Mouse (Mus musculus) limb, embryonic 13.5 days (tissue): ENCODE data around the gene Nit2. TPM values are rescaled to one million over a fixed set of nuclear protein-coding genes. Genes with fewer than 3 reads are reported as not detected.

Experiments
- ATAC-seq: fragments of 200-750 bp; cut with Nextera tagmentation; 2 replicates; pipeline ENCODE4 v1.8.0; 2017; ENCODE audit warnings: low read depth, moderate number of reproducible peaks, moderate TSS enrichment; ENCODE audit not compliant: low FRiP score
- H3K27ac ChIP-seq: fragments of 300-500 bp; sonication (generic); 2 replicates; pipeline ENCODE4 v1.5.1; 2015; ENCODE audit warnings: inconsistent platforms, mild to moderate bottlenecking, moderate library complexity
- H3K27me3 ChIP-seq: fragments of 300-500 bp; sonication (generic); 2 replicates; pipeline ENCODE4 v1.6.1; 2015; ENCODE audit warnings: mild to moderate bottlenecking, inconsistent platforms
- H3K36me3 ChIP-seq: fragments of 300-500 bp; sonication (generic); 2 replicates; pipeline ENCODE4 v1.6.1; 2015; ENCODE audit warnings: inconsistent platforms, mild to moderate bottlenecking, moderate library complexity
- H3K4me1 ChIP-seq: fragments of 300-500 bp; sonication (generic); 2 replicates; pipeline ENCODE4 v1.6.1; 2015; ENCODE audit warnings: inconsistent platforms
- H3K4me2 ChIP-seq: fragments of 300-500 bp; sonication (generic); replicated peaks from 2 replicates; pipeline ENCODE4 v1.6.1; 2015; ENCODE audit warnings: inconsistent platforms, mild to moderate bottlenecking, moderate library complexity
- H3K4me3 ChIP-seq: fragments of 300-500 bp; sonication (generic); 2 replicates; pipeline ENCODE4 v1.5.1; 2015; ENCODE audit warnings: moderate library complexity, mild to moderate bottlenecking, inconsistent platforms
- H3K9ac ChIP-seq: fragments of 300-500 bp; sonication (generic); 2 replicates; pipeline ENCODE4 v1.6.1; 2015; ENCODE audit warnings: mild to moderate bottlenecking, inconsistent platforms
- H3K9me3 ChIP-seq: fragments of 300-500 bp; sonication (generic); 2 replicates; pipeline ENCODE4 v1.6.1; 2016; ENCODE audit warnings: inconsistent platforms
- WGBS: fragments of 180-500 bp; shearing (Covaris S2); methylation state at CpG from one replicate; pipeline ENCODE4 v1.1.7; 2015; 5-methylcytosine and 5-hydroxymethylcytosine counted together
- polyA plus RNA-seq: library from polyadenylated mRNA; unstranded; fragments of >200 nt; fragmentation: Nextera tagmentation; extraction: Ambion mirVana; gene quantifications from 2 replicates; pipeline ENCODE4 v1.2.1, GENCODE M21; 2015

The Nit2 gene
- 93.8 and 101 TPM in 2 replicates for polyA plus RNA-seq

- peak; percentile 98 for ATAC-seq
- H3K4me3 ChIP-seq = peak within 1 kb of the TSS; percentile 76
- no peaks in the 10 kb centered on the region for H3K27me3 ChIP-seq
- H3K4me2 ChIP-seq = peak within 1 kb of the TSS; percentile 71
- peak within 1 kb of the TSS; percentile 91 for H3K9ac ChIP-seq
- peaks cover 19% of the 10 kb centered on the region for H3K4me1 ChIP-seq
- peak within 1 kb of the TSS; percentile 88 for H3K27ac ChIP-seq
- no peaks in the 10 kb centered on the region for H3K9me3 ChIP-seq
- peaks cover 44% of the 10 kb centered on the region for H3K36me3 ChIP-seq
- WGBS = under 1% methylated on average over 58 of the region's 58 CpGs
These were observed at the start of gene Nit2 for GRCm38 (mm10) chr16:57166611-57167513. Gene Nit2, minus strand, starts transcription at chr16:57167341.

- ATAC-seq = no peak
These were observed 48.8 kb upstream of the Nit2 start for GRCm38 (mm10) chr16:57215957-57216356.

GRCm38 (mm10) chr16:57211037-57211436, 43.9 kb upstream of the Nit2 start:
- Histone ChIP-seq H3K4me3 (no peak overlapping the region), H3K27me3 (no peaks in the 10 kb centered on the region), H3K4me2 (no peak overlapping the region), H3K4me1 (no peaks in the 10 kb centered on the region), H3K27ac (no peak overlapping the region; the same call in 1 of the 2 replicates), H3K9ac (no peak overlapping the region), H3K36me3 (peaks cover 49% of the 10 kb centered on the region), H3K9me3 (no peaks in the 10 kb centered on the region)
- WGBS = 97% methylated on average over 2 of the region's 2 CpGs
- no peak for ATAC-seq

More at GRCm38 (mm10) chr16:57215957-57216356, 48.8 kb upstream of the Nit2 start:
- Histone ChIP-seq H3K9ac (no peak overlapping the region), H3K4me1 (no peaks in the 10 kb centered on the region), H3K36me3 (peaks cover 52% of the 10 kb centered on the region), H3K27ac (no peak overlapping the region), H3K4me3 (no peak overlapping the region), H3K27me3 (no peaks in the 10 kb centered on the region), H3K4me2 (no peak overlapping the region), H3K9me3 (no peaks in the 10 kb centered on the region)

- Histone ChIP-seq H3K9ac (no peak overlapping the region), H3K27me3 (no peaks in the 10 kb centered on the region), H3K4me2 (no peak overlapping the region), H3K4me1 (no peaks in the 10 kb centered on the region), H3K9me3 (no peaks in the 10 kb centered on the region), H3K4me3 (no peak overlapping the region), H3K36me3 (peaks cover 42% of the 10 kb centered on the region), H3K27ac (no peak overlapping the region)
- WGBS = 82% methylated on average over 2 of the region's 2 CpGs
- no peak for ATAC-seq
These were observed 41.2 kb upstream of the Nit2 start for GRCm38 (mm10) chr16:57208342-57208741.

GRCm38 (mm10) chr16:57197281-57197680, 30.1 kb upstream of the Nit2 start:
- Histone ChIP-seq H3K4me3 (no peak overlapping the region), H3K4me1 (no peaks in the 10 kb centered on the region), H3K9me3 (no peaks in the 10 kb centered on the region), H3K9ac (no peak overlapping the region), H3K27me3 (no peaks in the 10 kb centered on the region), H3K27ac (no peak overlapping the region), H3K4me2 (no peak overlapping the region), H3K36me3 (peaks cover 33% of the 10 kb centered on the region)
- 62% methylated on average over 3 of the region's 3 CpGs for WGBS
- ATAC-seq = no peak

GRCm38 (mm10) chr16:57196590-57196989, 29.4 kb upstream of the Nit2 start:
- WGBS = 88% methylated on average over 5 of the region's 5 CpGs
- Histone ChIP-seq H3K27ac (no peak overlapping the region), H3K4me1 (no peaks in the 10 kb centered on the region), H3K9ac (no peak overlapping the region), H3K27me3 (no peaks in the 10 kb centered on the region), H3K36me3 (peaks cover 39% of the 10 kb centered on the region), H3K4me3 (no peak overlapping the region), H3K9me3 (no peaks in the 10 kb centered on the region), H3K4me2 (no peak overlapping the region)
- ATAC-seq = no peak

GRCm38 (mm10) chr16:57191214-57191613, 24.1 kb upstream of the Nit2 start:
- H3K27ac ChIP-seq = no peak overlapping the region
- H3K4me3 ChIP-seq = no peak overlapping the region
- H3K27me3 ChIP-seq = no peaks in the 10 kb centered on the region
- H3K9me3 ChIP-seq = no peaks in the 10 kb centered on the region
- ATAC-seq = no peak
- H3K4me1 ChIP-seq = no peaks in the 10 kb centered on the region
- H3K4me2 ChIP-seq = no peak overlapping the region
- 86% methylated on average over 14 of the region's 14 CpGs for WGBS
- H3K36me3 ChIP-seq = peaks cover 54% of the 10 kb centered on the region
- no peak overlapping the region for H3K9ac ChIP-seq

GRCm38 (mm10) chr16:57190390-57190789, 23.2 kb upstream of the Nit2 start:
- no peak overlapping the region for H3K9ac ChIP-seq
- H3K9me3 ChIP-seq = no peaks in the 10 kb centered on the region
- no peak overlapping the region for H3K27ac ChIP-seq
- H3K4me2 ChIP-seq = no peak overlapping the region
- WGBS = 88% methylated on average over 8 of the region's 8 CpGs
- H3K4me1 ChIP-seq = no peaks in the 10 kb centered on the region
- no peaks in the 10 kb centered on the region for H3K27me3 ChIP-seq
- no peak overlapping the region for H3K4me3 ChIP-seq
- ATAC-seq = no peak
- H3K36me3 ChIP-seq = peaks cover 59% of the 10 kb centered on the region

- Histone ChIP-seq H3K9ac (no peak overlapping the region), H3K4me2 (no peak overlapping the region), H3K4me1 (no peaks in the 10 kb centered on the region), H3K4me3 (no peak overlapping the region), H3K9me3 (no peaks in the 10 kb centered on the region), H3K27me3 (no peaks in the 10 kb centered on the region), H3K36me3 (peaks cover 59% of the 10 kb centered on the region), H3K27ac (no peak overlapping the region)
- no peak for ATAC-seq
- 91% methylated on average over 2 of the region's 2 CpGs for WGBS
These were observed 22.4 kb upstream of the Nit2 start for GRCm38 (mm10) chr16:57189493-57189892.

GRCm38 (mm10) chr16:57186618-57187017, 19.5 kb upstream of the Nit2 start:
- Histone ChIP-seq H3K9me3 (no peaks in the 10 kb centered on the region), H3K27ac (no peak overlapping the region), H3K4me3 (no peak overlapping the region), H3K27me3 (no peaks in the 10 kb centered on the region), H3K4me2 (no peak overlapping the region), H3K9ac (no peak overlapping the region), H3K4me1 (no peaks in the 10 kb centered on the region), H3K36me3 (peaks cover 78% of the 10 kb centered on the region)
- ATAC-seq = no peak
- WGBS = 95% methylated on average over 4 of the region's 4 CpGs

- WGBS = 89% methylated on average over 5 of the region's 5 CpGs
- Histone ChIP-seq H3K9ac (no peak overlapping the region), H3K4me1 (no peaks in the 10 kb centered on the region), H3K27me3 (no peaks in the 10 kb centered on the region), H3K36me3 (peaks cover 75% of the 10 kb centered on the region), H3K27ac (no peak overlapping the region), H3K4me2 (no peak overlapping the region), H3K9me3 (no peaks in the 10 kb centered on the region), H3K4me3 (no peak overlapping the region)
- ATAC-seq = no peak
These were observed 14.9 kb upstream of the Nit2 start for GRCm38 (mm10) chr16:57182037-57182436.

GRCm38 (mm10) chr16:57181180-57181579, 14.0 kb upstream of the Nit2 start:
- no peaks in the 10 kb centered on the region for H3K9me3 ChIP-seq
- H3K9ac ChIP-seq = no peak overlapping the region
- no peaks in the 10 kb centered on the region for H3K27me3 ChIP-seq
- no peak for ATAC-seq
- no peak overlapping the region for H3K27ac ChIP-seq
- no peak overlapping the region for H3K4me3 ChIP-seq
- WGBS = 86% methylated on average over 11 of the region's 11 CpGs
- peaks cover 78% of the 10 kb centered on the region for H3K36me3 ChIP-seq
- no peaks in the 10 kb centered on the region for H3K4me1 ChIP-seq
- no peak overlapping the region for H3K4me2 ChIP-seq

- H3K27ac ChIP-seq = no peak overlapping the region
- ATAC-seq = no peak
- H3K4me3 ChIP-seq = no peak overlapping the region
- H3K9ac ChIP-seq = no peak overlapping the region
- no peaks in the 10 kb centered on the region for H3K27me3 ChIP-seq
- no peak overlapping the region for H3K4me2 ChIP-seq
- 88% methylated on average over 10 of the region's 10 CpGs for WGBS
- H3K4me1 ChIP-seq = no peaks in the 10 kb centered on the region
- peaks cover 68% of the 10 kb centered on the region for H3K36me3 ChIP-seq
- H3K9me3 ChIP-seq = no peaks in the 10 kb centered on the region
These were observed 10.5 kb upstream of the Nit2 start for GRCm38 (mm10) chr16:57177664-57178063.
